Mouse (Mus musculus) forebrain, embryonic 10.5 days (tissue): Measurements from ENCODE around the gene Wdr74. TPM values are rescaled to one million over a fixed set of nuclear protein-coding genes. Genes with fewer than 3 reads are reported as not detected.
"Not testable (repeated sequence)": the region's sequence is repeated elsewhere in the genome, so short reads cannot be mapped to it uniquely, and the experiment has no call there.

Experiments used
- DNase-seq: peaks from one replicate; pipeline ENCODE4 v3.0.0-alpha.2; 2017; ENCODE audit warnings: low spot score; ENCODE audit errors: extremely low spot score
- H3K27ac ChIP-seq: fragments of 300-500 bp; sonication (generic); 2 replicates; pipeline ENCODE4 v1.5.1; 2016; ENCODE audit warnings: mild to moderate bottlenecking
- H3K27me3 ChIP-seq: fragments of 300-500 bp; sonication (generic); 2 replicates; pipeline ENCODE4 v1.6.1; 2016; ENCODE audit warnings: mild to moderate bottlenecking; ENCODE audit not compliant: poor library complexity, severe bottlenecking
- H3K36me3 ChIP-seq: fragments of 300-500 bp; sonication (generic); replicated peaks from 2 replicates; pipeline ENCODE4 v1.6.1; 2016; ENCODE audit warnings: mild to moderate bottlenecking, moderate library complexity
- H3K4me1 ChIP-seq: fragments of 300-500 bp; sonication (generic); 2 replicates; pipeline ENCODE4 v1.6.1; 2016
- H3K4me3 ChIP-seq: fragments of 300-500 bp; sonication (generic); 2 replicates; pipeline ENCODE4 v1.5.1; 2016; ENCODE audit warnings: mild to moderate bottlenecking, moderate library complexity
- H3K9me3 ChIP-seq: fragments of 300-500 bp; sonication (generic); 2 replicates; pipeline ENCODE4 v1.6.1; 2016; ENCODE audit warnings: mild to moderate bottlenecking, moderate library complexity
- whole genome bisulfite sequencing: fragments of 180-500 bp; shearing (Covaris S2); methylation state at CpG from one replicate; pipeline ENCODE4 v1.1.7; 2016; 5-methylcytosine and 5-hydroxymethylcytosine counted together
- polyA plus RNA-seq: library from polyadenylated mRNA; unstranded; fragments of >200 nt; fragmentation: Nextera tagmentation; extraction: Ambion mirVana; gene quantifications from 2 replicates; pipeline ENCODE4 v1.2.1, GENCODE M21; 2016

Gene Wdr74
- polyA plus RNA-seq, 1 experiment from 2014 or later = 126 TPM

GRCm38 (mm10) chr19:8711506-8711905, 24.1 kb upstream of the Wdr74 start:
- H3K4me3 ChIP-seq = peak overlapping the region; percentile 84
- WGBS = 88% methylated on average over 4 of the region's 4 CpGs
- no peaks in the 10 kb centered on the region for H3K9me3 ChIP-seq
- peaks cover 36% of the 10 kb centered on the region for H3K4me1 ChIP-seq
- H3K27ac ChIP-seq = peak overlapping the region; percentile 94; the same call in 1 of the 2 replicates
- no peaks in the 10 kb centered on the region for H3K27me3 ChIP-seq
- H3K36me3 ChIP-seq = peaks cover 58% of the 10 kb centered on the region
- DNase-seq = no peak

GRCm38 (mm10) chr19:8711949-8712869, 23.4 kb upstream of the Wdr74 start:
- H3K4me1 ChIP-seq = peaks cover 36% of the 10 kb centered on the region
- H3K27ac ChIP-seq = peak overlapping the region; percentile 94
- no peak for DNase-seq
- H3K9me3 ChIP-seq = no peaks in the 10 kb centered on the region
- H3K36me3 ChIP-seq = peaks cover 51% of the 10 kb centered on the region
- H3K4me3 ChIP-seq = peak overlapping the region; percentile 84
- 71% methylated on average over 10 of the region's 10 CpGs for WGBS
- no peaks in the 10 kb centered on the region for H3K27me3 ChIP-seq

- Histone ChIP-seq H3K27me3 (no peaks in the 10 kb centered on the region), H3K9me3 (no peaks in the 10 kb centered on the region), H3K27ac (peak overlapping the region; percentile 94), H3K36me3 (peaks cover 44% of the 10 kb centered on the region), H3K4me1 (peaks cover 36% of the 10 kb centered on the region), H3K4me3 (peak overlapping the region; percentile 84)
- WGBS = 0% methylated on average over 13 of the region's 13 CpGs
- DNase-seq = peak; percentile 86
Observed at GRCm38 (mm10) chr19:8712870-8713305, 22.7 kb upstream of the Wdr74 start.

DNA sequence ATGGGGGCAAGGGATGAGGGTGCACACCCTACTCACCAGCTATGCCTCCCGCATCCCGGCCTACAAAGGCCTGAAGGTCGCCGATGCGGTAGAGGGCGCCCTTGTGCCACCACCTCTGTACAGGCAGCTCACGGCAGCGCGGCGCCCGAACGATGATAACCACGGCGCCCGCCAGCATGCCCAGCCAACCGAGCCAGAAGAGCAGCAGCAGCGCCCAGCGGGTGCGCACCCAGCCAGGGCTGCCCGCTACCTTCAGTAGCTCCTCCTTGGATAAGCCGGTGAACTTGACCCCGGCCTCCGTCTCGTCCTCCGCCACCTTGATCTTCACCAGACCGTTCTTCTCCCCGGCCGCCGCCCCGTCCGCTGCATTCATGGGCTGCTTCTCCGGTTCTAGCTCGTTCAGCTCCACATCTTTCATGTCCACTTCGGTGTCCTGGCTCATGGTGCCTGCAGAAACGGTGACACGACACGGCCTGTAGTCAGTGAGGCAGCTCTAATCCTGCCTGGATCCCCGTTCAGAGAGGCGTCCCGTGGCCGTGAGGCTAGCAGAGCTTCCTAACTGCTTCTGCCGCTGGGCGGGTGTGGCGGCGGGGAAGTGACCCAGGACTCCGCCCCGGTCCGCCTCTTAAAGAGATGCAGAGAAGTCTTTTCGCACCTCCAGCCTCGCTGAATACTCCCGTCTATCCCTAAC, 22.2 kb upstream of the Wdr74 start:
- H3K4me1 ChIP-seq = peaks cover 36% of the 10 kb centered on the region
- H3K27ac ChIP-seq = peak overlapping the region; percentile 94
- no peaks in the 10 kb centered on the region for H3K9me3 ChIP-seq
- H3K27me3 ChIP-seq = no peaks in the 10 kb centered on the region
- H3K4me3 ChIP-seq = peak overlapping the region; percentile 84
- peaks cover 38% of the 10 kb centered on the region for H3K36me3 ChIP-seq
- WGBS = under 1% methylated on average over 51 of the region's 51 CpGs
- peak; percentile 90 for DNase-seq

GRCm38 (mm10) chr19:8713997-8714652, 21.5 kb upstream of the Wdr74 start:
- Histone ChIP-seq H3K36me3 (peaks cover 32% of the 10 kb centered on the region), H3K27me3 (no peaks in the 10 kb centered on the region), H3K4me1 (peaks cover 36% of the 10 kb centered on the region), H3K4me3 (peak overlapping the region; percentile 84), H3K27ac (peak overlapping the region; percentile 94), H3K9me3 (no peaks in the 10 kb centered on the region)
- no peak for DNase-seq
- WGBS = 9% methylated on average over 13 of the region's 13 CpGs

GRCm38 (mm10) chr19:8714653-8715481, 20.8 kb upstream of the Wdr74 start:
- peak overlapping the region; percentile 84; the same call in 1 of the 2 replicates for H3K4me3 ChIP-seq
- peaks cover 36% of the 10 kb centered on the region for H3K4me1 ChIP-seq
- DNase-seq = no peak
- 78% methylated on average over 10 of the region's 10 CpGs for WGBS
- H3K9me3 ChIP-seq = no peaks in the 10 kb centered on the region
- peaks cover 24% of the 10 kb centered on the region for H3K36me3 ChIP-seq
- peak overlapping the region; percentile 51; the same call in 1 of the 2 replicates for H3K27ac ChIP-seq
- H3K27me3 ChIP-seq = no peaks in the 10 kb centered on the region

GRCm38 (mm10) chr19:8715868-8716766, 19.5 kb upstream of the Wdr74 start:
- Histone ChIP-seq H3K9me3 (no peaks in the 10 kb centered on the region), H3K27ac (no peak overlapping the region), H3K4me3 (no peak overlapping the region), H3K36me3 (peaks cover 12% of the 10 kb centered on the region), H3K27me3 (no peaks in the 10 kb centered on the region), H3K4me1 (peaks cover 26% of the 10 kb centered on the region)
- no peak for DNase-seq
- 70% methylated on average over 10 of the region's 10 CpGs for WGBS

DNA sequence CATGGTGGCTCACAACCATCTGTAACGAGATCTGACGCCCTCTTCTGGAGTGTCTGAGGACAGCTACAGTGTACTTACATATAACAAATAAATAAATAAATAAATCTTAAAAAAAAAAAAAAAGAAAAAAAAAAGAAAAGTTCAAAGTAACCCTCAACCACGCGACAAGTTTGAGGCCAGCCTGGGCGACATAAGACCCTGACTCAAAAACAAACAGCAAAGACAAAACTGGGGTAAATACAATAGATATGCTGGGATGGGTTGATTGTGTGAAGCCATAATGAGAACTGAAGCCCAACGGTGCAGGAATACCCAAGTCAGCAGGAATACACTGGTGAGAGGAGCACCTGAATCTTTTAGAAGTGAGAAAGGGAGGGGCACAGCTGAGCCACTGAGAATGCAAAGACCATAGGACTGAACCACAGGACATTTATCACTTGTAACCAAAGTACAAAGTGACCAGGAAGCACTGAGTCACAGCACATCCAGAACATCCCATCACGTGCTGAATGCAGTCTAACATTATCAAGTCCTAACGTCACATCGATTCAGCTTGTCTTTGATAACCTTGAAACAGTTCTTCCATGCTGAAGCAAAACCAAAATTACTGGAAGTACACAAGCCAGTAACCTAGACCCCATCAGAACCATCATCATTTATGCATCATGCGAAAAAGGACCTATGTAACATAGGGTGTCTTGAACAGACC, 18.7 kb upstream of the Wdr74 start:
- no peaks in the 10 kb centered on the region for H3K27me3 ChIP-seq
- WGBS = 71% methylated on average over 10 of the region's 10 CpGs
- H3K36me3 ChIP-seq = peaks cover 4% of the 10 kb centered on the region
- DNase-seq = no peak
- H3K27ac ChIP-seq = no peak overlapping the region
- no peaks in the 10 kb centered on the region for H3K9me3 ChIP-seq
- peaks cover 26% of the 10 kb centered on the region for H3K4me1 ChIP-seq
- no peak overlapping the region for H3K4me3 ChIP-seq

DNA sequence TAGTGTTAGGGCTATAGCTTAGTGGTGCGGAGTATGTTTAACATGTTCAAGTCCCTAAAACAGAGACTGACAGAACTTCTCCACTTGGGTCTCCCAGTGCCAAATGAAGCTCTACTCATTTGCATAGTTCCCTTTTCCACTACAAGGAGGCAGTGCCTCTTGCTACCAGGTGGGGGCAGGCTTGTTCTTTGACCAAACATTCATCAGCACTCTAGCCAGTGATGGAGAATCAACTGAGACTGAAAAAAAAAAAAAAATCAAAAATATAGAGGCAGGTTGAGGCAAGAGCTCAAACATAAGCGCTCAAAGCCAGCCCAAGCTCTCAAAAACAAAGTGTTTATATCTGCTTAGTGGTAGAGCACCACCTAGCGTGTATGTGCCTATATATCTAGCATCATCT, 17.3 kb upstream of the Wdr74 start:
- no peak overlapping the region for H3K4me3 ChIP-seq
- peaks cover 25% of the 10 kb centered on the region for H3K4me1 ChIP-seq
- WGBS = 70% methylated on average over 3 of the region's 3 CpGs
- peak; percentile 44 for DNase-seq
- no peaks in the 10 kb centered on the region for H3K27me3 ChIP-seq
- no peaks in the 10 kb centered on the region for H3K9me3 ChIP-seq
- no peak overlapping the region for H3K27ac ChIP-seq
- no peaks in the 10 kb centered on the region for H3K36me3 ChIP-seq

GRCm38 (mm10) chr19:8719037-8719436, 16.6 kb upstream of the Wdr74 start:
- not testable (repeated sequence) for H3K9me3 ChIP-seq, H3K27ac ChIP-seq, H3K36me3 ChIP-seq, DNase-seq, H3K4me3 ChIP-seq, H3K27me3 ChIP-seq
- H3K4me1 ChIP-seq = peaks cover 23% of the 10 kb centered on the region

GRCm38 (mm10) chr19:8721378-8721777, 14.2 kb upstream of the Wdr74 start:
- peak overlapping the region; percentile 66; the same call in 1 of the 2 replicates for H3K4me3 ChIP-seq
- no peak overlapping the region for H3K27ac ChIP-seq
- no peak for DNase-seq
- H3K36me3 ChIP-seq = peaks cover 26% of the 10 kb centered on the region
- no peaks in the 10 kb centered on the region for H3K27me3 ChIP-seq
- no peaks in the 10 kb centered on the region for H3K9me3 ChIP-seq
- peaks cover 36% of the 10 kb centered on the region for H3K4me1 ChIP-seq
- 81% methylated on average over 1 of the region's 1 CpGs for WGBS
